Mouse (Mus musculus): ENCODE results near the gene Cdk5r2.

The Cdk5r2 gene

GRCm38 (mm10) chr1:74892351-74893133 is 37.8 kb downstream of the Cdk5r2 start:
- in situ Hi-C loops (cut with MboI, MseI), result no loop called here

DNA sequence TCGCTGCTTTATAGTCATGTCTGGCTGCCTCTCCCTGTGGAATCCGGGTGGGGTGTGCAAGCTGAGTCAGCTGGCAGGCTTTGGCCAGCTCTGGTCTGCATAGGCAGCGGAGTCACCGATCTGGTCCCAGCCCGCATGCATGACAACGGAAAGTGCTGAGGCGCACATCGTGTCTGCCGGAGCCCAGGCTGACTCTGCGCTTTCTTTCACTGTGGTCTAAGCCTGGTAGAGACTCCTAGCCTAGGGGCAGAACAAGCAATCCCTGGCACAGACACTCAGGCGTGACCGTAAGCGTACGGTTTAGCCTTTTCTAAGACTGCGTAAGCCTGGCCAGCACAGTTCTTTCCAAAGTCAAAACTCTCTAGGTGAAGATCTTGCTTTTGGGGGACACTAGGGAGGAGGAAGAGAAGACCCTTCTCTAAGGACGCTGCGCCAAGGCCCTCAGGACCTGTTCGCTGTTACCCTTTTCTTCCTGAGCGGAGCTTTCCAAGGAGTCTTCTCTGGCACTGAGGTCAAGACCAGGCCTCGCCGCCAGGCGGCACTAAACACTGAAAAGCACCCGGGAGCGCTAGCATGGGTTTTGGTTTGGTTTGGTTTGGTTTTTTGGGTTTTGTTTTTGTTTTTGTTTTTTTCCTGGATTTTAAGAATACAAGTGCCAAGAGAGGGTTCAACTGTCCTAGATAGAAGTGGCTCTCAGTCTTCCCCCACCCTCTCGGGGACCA is 38.6 kb downstream of the Cdk5r2 start, which contains the start of gene Cryba2:
Gene Cryba2, minus strand, starts transcription at position 10 of the 722 bp plus-strand sequence.
- in situ Hi-C loops (cut with MboI, MseI), result no loop called here

DNA sequence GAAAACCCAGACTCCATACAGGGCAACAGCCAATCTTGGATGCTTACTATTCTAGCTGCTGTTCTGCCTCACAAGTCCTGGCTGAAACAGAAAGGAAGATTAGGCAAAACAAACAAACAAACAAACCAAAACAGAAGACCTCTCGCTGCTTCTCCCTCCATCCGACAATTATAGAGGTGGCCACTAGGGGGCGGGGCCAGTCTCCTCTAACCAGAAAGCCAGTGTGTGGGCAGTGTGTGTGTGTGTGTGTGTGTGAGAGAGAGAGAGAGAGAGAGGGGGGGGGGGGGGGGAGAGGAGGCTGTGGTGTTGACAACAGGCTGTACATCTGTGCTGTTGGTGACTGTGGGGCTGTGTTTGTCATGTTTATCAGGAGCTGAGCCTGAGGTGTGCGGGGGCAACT is 40.2 kb downstream of the Cdk5r2 start:
- in situ Hi-C loops (cut with MboI, MseI), result no loop called here

DNA sequence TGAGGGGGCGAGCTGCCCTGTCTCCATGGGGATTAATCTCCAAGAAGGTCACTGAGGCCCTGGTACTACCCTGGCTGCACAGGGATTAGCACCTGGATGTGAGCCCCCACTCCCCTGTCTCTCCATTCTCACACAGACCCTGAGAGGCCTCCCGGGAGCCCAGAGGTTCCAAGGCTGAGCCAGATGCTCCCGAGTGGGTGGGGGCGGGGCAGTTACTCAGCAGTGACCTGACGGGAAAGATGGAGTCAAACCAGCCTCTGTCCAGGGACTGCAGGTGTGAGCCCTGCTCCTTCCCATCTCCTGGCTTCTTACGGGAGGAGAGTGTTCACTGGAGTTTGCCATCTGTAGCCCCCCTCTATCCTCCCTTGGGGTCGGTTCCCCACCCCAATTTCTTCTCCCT is 43.2 kb downstream of the Cdk5r2 start:
- in situ Hi-C loops (cut with MboI, MseI), result no loop called here

DNA sequence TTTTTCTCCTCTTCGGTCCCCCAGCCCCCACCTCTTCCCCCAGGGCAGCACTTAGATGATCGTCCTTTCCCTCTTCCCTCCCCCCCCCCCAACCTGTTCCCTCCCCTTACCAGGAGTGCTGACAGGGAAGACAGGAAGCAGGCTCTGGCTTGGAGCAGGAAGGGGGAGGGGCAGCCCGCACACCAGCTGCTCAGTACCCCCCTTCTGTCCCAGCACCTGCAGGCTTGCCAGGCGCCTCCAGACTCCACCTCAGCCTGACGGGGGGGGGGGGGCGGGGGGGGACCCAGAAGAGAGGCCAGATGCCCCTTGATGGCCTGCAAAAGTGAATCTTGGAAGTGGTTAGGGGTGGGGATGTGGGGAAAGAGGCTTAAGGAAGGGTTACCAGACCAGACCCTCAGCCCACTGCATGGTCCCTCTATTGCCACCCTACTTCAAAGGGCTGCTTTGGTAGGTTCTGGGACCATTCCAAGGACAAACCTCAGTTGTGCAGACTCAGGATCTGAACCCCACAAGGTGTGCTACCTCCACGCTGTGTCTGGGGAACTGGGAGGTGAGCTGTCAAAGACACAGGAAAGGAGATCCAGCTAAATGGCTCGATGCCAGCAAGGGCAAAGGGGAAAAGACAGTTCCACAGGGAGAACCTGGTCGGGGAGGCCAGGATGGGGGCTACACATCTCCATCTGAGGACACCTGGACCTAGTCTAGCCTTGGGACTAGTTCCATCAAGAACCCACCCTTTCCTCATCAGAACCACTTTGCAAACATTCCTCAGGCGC is 44.1 kb downstream of the Cdk5r2 start:
- in situ Hi-C loops (cut with MboI, MseI), result no loop called here

DNA sequence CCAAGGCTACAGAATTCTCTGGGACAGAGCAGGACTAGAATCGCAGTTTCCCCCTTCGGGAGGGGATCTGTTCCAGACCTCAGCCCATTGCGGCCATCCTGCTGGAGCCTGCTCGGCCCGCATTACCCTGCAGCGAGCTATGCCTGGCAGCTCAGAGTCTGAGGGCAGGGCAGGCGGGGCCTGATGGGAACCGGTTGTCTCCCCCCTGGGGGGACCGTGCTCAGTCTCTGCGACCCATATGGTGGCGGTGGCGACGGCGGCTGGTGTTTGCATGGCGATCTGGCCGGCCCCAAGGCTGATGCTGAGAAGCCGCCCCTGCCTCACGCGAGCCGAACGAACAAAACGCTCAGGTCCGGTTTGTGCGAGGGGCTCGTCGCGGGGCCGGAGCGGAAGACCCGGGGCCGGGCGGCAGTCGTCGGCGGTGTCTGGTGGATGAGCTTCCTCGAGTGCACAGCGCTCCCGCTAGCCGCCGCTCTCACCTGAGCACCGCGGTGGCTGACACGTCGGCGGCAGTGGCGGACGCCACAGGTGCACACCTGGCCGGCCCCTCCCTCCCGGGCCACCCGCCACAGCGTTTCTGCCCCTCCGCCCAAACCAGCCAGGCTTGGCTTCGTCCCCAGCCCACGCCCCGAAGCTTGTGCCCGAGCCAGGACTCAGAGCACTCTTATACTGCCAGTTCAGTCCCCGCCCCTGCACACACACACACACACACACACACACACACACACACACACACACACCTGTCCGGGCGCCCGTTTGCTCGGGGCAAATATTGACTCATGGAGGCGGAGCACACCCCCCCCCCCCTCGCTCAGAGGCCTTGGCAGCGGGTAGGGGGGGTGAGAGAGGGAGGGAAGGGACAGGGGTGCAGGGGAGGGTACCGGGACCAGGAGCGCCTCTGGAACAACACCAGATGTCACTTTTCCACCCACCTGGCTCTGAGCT is 45.9 kb downstream of the Cdk5r2 start:
- in situ Hi-C loops (cut with MboI, MseI), result no loop called here

DNA sequence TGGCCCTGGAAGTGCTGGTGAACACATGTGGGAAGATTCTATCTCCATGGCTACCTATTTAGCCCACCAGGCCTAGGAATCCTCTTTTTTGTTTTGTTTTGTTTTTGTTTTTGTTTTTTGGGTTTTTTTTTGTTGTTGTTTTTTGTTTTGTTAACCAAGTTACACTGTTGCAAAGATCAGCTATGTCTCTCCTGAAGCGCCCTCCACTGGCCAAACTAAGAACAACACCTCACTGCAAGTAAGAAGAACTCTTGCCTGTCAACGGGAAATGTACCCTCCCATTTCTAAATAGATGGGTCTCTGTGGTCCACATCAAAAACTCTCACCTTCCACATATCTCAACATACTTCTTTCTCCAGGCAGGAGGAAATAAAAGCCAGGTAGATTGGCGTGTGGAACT is 47.0 kb downstream of the Cdk5r2 start:
- in situ Hi-C loops (cut with MboI, MseI), result no loop called here

GRCm38 (mm10) chr1:74902191-74902590 is 47.5 kb downstream of the Cdk5r2 start:
- in situ Hi-C loops (cut with MboI, MseI), result no loop called here

Measured in T-helper 2 cell (primary cell).